Mouse (Mus musculus) ovary, postnatal 36 days (tissue): ENCODE measurements around the gene Tns1.
A peak's percentile ranks its signal among the peaks of the same experiment; 100 is the strongest.

Experiments
- DNase-seq: peaks from one replicate; pipeline ENCODE4 v3.0.0; 2022; ENCODE audit warnings: low spot score, mixed read lengths

The Tns1 gene

DNA sequence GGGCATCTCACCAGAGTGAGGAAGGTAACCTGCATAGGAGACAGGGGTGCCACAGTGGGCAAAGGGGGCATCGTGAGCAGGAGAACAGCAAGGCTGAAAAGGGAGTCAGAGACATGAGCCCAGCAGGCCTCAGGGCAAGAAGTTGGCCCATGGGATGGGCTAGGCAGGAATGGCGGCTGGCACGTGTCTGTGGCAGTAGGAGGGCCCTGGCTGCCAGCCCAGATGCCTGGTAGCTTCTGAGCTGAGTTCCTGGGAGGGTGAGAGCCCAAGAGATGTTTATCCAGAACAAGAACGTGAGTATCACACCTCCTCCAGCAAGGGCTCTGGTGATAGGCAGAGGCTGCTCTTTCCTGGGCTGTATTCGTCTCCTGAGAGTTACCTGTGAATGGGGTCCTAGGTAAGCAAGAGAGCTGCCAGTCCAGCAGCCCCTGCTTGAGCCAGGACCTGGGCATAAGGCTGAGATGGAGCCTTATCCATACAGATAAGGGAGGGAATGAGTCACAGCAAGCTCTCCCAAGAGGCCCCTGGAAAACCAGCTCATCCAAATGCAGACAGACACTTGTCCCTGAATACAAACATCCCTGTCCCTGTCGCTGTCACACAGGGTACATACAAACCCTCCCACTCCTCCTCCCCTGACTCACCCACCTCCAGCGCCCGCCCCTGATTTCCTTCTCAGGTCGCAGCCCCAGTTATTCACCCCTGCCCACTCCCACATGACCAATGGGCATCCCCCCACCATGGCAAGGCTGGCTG, 2.2 kb downstream of the Tns1 start:
- peak; percentile 77 for DNase-seq

DNA sequence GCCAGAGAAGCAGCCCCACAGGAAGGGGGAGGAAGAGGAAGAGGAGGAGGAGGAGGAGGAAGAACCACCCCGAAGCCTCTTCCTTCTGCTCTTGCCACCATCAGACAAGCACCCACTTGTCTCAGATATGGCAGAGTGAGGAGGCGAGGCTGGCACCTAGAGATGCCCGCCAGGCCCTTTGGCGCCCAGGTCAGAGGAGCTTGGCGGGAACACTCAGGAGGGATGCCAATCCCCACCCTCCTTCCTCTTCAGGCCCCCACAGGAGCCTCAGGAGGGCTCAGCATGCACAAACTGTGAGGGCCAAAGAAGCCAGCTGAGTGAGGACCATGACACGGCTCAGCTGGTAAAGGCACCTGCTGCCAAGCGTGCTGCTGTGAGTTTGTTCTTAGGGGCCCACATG, 3.1 kb downstream of the Tns1 start:
- DNase-seq: no peak

DNA sequence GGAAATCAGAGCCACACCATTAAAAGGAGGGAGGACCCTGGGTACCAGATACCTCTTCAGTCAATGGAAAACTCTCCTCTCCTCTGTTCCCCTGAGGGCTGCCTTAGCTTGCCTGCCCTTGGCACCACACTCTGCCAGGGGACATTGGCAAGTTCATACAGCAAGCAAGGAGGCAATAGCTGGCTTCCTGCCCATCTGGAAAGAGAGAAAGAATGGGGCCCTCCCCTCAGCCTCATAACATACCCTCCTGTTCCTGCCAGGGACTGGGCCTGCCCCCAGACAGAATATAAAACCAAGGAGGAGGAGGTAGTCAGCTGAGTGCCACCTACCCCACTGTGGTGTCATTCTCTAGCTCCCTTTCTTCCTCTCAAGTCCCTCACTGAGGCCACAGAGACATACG, 5.1 kb downstream of the Tns1 start:
- peak; percentile 44 for DNase-seq

DNA sequence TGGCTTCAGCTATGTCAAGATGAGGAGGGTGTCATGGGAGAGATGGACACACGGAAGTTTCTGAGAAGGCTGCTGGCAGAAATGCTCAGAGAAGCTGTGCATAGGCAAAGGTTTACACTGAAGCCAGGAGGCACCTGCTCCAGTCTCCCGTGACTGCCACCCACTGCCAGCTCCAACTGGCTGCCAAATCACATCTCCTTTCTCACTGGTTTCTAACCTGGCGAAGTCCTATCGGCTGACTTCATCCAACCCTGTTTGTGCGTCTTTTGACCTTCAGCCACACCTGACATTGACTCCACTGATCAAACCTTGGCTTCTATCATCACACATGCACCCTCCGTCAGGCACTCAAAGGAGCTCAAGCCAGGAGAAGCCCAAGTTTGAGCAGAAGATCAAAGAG, 6.4 kb downstream of the Tns1 start:
- DNase-seq: no peak

DNA sequence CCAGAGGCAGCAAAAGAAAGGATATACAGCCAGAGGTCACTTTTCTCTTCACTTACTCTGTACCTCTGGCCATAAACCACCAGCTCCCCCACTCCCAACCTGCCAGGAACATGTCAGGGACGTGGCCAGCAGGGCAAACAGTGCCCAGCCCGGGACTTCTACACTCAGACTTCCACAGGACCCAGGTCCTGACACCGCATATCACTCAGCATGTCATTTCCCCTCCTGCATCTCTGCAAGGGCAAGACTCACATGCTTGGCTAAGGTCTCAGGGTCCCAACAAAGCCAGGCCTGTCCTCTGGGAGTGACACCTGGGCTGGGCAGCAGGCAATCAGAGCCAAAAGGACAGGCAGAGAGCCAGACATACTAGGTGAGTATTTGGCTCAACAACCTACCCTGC, 11.2 kb downstream of the Tns1 start:
- DNase-seq: peak; percentile 9

DNA sequence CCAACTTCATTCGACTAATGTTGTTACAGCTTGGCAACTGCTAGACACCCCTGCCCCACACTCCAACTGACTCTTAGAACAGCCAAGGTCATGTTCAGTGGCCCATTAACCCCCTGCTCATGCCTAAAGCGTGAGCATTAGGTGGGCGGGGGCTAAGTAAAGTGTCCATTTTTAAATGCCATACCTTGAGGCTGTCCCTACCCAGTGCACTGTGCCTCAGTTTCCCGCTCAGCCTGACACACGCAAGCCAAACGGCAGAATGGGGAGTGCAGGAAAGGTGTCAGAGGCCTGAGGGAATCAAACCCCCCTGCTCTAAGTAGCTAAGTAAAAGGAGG, 12.6 kb downstream of the Tns1 start:
- no peak for DNase-seq

DNA sequence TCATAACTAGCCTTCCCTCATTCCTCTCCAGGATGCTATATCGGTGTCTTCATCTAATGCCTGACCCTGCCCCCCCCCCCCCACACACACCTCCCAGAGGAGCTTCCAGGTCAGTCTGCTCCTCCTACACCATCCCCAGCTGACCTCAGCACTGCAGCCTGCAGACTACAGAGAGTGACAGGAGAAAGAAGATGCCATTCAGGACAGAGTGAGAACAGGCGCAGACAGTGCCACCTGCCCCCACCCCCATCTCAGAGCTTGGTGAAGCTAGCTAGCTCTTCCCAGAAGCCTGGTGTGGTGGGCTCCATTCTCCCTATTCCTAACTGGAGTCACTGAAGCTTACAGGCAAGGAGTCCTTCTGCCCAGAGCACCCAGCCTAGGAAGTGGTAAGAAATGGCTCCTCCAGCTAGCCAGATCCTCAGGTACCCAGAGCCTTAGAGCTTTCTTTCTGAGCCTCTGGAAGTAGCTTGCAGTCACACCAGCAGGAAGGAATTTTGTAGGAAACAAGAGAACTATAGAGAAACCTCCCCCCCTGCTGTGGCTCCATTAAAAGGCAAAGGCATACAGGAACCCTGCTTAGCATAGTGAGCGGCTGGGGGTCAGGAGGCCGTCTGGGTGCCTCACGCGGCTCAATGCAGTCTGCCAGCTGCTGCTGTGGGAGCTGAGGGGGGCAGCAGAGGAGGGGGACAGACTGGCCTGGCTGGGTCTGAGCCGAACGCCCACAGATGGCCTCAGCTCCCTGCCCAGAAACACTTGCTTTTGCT, 13.1 kb downstream of the Tns1 start:
- peak; percentile 39 for DNase-seq

DNA sequence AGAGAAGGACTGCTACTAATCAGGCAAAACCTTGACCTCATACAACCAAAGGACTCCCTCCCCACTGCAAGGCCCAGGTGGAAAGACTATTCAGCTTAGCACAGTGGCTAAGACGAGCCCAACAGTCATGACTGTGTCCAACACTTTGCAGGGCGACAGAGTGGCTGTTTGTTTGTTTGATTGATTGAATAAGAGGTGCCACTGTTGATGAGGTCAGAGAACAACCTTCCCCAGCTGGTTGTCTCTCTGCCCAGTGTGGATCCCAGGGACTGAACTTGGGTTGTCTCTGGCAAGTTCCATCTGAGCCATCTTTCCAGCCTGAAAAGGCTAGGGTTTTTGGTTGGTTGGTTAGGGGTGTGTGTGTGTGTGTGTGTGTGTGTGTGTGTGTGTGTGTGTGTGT, 14.6 kb downstream of the Tns1 start:
- DNase-seq: no peak

DNA sequence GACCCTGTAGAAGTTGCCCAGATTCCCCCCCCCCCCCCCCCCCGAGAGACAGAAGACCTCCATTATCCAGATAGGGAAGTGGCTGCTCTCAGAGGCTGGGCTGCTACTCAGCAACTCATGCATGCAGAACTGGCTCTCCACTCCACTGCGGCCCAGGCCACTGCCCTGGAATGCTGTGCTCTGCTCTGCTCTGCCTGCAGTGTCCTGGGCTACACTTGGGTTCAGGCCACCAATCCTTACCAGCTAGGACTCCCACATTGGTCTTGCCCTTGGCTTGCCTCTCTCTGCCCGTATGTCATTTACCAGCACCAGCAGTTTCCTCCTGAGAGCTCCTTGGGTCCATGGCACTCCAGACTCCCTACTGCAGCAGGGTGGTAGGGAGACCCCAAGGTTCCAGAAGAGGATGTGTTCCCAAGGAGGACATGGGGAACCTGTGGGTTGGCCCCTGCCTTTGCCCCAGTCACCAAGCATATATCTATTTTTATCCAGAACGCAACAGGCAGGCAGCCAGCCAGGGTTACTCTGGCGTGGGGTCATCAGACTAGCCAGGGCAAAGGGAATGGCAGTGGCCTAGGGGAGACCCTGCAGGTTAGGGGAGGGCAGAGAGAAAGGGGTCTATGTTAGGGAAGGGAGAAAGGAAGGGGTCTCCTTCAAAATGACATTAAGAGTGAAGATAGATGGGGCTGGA, 16.2 kb downstream of the Tns1 start:
- no peak for DNase-seq

DNA sequence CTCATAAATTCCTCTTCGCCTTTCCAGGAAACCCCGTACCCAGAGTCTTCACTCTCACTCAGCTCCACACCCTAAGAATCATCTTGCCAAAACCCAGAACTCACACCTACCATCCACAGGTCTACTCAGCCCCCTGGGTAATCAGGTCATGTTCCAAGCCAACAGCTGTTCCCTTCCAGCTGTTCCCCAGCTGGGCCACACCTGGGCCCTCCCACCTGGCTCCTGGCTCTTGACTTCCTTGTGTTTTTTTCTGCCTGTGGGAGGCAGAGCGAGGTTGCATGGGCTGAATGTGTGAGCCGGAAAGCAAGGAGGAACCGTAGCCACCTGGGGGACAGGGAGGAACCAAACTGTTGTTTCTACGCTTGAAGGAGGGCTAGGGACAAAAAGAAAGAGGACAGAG, 18.0 kb downstream of the Tns1 start:
- no peak for DNase-seq

DNA sequence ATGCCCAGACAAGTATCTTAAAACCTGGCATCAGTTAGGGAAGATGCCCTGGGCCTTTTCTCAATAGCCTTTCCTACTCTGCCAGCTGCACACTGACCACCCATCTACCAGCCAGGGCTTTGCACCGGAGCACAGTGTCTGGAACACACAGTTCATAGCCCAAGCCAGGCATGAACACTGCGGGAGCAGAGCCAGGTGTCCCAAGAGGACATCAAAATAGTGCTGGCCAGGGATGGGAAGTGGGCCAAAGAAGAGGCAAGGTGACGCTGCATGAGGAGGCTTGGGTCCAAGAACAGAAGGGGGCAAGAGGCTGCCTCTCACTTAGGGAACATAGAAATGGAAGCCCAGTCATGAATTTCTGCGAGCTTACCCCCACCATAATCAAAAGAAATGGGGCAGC, 18.6 kb downstream of the Tns1 start:
- DNase-seq: peak; percentile 32

DNA sequence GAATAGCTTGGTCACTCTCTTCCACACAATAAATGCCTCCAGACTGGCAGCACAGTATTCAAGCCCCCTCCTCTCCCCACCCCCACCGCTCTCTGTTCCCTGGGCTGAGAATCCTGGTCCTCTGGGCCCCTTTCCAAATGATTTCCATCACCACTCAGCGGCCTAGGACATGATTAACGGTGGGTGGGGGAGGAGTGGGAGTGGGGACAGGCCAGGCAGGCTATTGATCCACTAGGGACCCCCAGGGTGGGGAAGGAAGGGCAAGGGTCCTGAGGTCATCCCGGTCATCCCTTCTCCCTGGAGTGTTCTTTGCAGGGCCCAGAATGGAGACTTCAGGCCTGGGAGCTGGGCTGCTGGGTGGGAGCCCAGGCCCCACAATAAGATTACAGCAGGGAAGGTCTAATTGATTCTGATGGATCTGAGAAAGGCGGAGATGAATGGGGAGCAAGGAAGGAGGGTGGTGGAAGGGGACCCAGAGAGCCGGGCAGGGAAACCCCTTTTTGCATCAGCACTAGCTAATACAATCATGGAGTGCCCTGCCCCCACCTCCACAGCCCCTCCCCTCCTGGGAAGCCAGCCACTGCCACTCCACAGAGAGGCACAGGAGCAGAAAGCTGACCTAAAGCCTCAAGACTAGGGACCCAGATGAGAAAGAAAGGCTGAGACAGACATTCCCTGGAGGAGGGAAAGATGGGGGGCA, 20.4 kb downstream of the Tns1 start:
- DNase-seq: peak; percentile 38

DNA sequence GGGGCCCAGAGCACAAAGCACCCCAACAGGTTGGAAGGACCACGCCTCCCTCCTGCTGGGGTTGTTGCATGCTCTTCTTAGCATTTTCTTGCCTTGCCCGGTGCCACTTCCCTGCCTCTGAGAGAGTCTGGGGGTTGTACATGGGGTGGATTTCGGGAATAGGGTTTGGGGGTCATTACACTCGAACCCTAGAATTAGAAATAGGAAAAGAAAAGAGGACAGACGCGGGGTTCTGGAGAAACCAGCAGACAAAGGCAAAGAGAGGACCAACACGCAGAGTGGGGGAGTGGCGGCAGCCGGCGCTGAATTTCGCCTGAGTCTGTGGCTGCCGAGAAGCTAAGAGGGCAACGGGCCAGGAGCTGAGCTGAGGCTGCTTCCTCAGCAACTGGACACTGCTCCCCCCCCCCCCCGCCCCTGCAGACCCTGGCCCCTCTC, 25.2 kb downstream of the Tns1 start:
- DNase-seq: peak; percentile 60

DNA sequence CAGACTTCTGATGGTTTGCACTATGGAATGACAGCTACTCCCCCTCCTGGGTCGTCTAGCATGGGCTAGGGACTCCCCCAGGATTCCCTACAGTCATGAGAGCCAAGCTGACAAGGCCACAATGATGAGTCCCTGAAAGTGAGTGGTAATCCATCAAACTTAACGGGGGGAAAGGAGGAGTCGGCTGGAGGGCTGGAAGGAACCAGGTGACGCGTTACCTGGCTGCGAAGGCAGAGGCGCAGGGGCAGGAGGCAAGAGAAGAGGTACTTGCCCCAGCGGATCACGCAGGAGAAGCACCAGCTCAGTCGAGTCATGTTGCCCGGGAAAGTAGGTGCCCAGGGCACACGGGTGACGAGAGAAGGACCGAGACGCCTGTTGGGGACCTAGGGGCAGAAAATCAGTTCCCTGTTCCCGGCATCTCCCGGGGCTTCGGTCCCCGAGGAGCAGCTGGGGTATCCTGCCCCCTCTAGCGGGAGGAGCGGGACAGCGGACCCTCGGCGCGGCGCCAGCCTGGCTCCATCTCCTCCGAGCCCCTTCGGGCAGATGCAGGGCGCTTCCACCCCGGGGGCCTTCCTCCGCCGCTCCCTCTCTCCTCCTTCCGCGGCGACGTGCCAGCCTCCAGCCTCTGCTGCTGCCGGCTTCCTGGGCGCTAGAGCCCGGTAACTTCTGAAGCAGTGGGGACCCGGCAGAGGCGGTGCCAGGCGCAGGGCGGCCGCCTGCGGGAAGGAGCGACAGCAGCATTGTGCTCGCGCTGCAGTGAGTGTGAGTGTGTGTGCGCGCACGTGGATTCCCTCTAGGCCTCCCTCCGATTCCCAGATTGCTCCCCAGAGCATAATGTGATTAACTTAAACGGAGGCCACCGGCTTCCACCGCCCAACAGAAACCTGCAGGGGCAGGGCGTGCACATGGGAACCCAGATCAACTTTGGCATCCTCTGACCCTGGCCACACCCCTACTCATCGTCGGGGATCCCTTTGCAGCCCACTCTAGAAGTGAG, 25.9 kb downstream of the Tns1 start:
- peak; percentile 70 for DNase-seq

DNA sequence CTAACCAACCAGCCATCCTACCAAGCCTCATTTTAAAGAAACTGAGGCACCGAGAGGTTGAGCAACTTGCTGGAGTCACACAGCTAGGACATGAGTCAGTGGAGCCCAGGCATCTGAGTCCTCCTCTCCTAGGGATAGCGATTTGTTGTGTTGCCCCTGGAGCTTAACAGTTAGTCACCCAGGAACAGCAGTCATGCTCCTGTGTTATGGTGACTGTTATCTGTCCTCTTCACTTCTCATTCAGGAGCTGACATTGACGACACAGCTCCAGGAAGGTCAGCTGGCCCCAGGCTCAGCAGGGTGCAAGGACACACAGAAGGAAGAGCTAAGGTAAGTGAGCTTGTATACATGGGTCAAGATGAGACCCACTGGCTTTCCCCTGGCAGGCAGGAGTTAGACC, 28.5 kb downstream of the Tns1 start:
- no peak for DNase-seq

DNA sequence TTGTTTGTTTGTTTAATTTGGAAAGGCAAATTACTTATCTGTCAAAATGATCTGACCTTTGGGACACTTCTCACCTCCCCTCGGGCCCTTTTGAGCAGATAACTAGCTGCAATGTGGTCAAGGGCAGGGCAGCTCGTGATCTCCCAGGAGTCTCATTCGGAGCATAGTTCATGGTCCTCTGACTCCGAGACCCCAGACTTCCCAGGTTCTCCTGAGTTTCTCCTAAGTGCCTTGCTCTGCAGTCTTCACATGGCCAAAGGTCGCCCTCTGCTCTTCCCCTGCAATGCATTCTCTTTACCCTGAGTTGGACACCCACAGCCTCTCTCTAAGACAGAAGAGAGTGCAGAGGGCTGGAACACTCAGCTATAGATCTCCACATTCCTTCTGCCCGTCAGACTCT, 29.0 kb downstream of the Tns1 start:
- DNase-seq: no peak

DNA sequence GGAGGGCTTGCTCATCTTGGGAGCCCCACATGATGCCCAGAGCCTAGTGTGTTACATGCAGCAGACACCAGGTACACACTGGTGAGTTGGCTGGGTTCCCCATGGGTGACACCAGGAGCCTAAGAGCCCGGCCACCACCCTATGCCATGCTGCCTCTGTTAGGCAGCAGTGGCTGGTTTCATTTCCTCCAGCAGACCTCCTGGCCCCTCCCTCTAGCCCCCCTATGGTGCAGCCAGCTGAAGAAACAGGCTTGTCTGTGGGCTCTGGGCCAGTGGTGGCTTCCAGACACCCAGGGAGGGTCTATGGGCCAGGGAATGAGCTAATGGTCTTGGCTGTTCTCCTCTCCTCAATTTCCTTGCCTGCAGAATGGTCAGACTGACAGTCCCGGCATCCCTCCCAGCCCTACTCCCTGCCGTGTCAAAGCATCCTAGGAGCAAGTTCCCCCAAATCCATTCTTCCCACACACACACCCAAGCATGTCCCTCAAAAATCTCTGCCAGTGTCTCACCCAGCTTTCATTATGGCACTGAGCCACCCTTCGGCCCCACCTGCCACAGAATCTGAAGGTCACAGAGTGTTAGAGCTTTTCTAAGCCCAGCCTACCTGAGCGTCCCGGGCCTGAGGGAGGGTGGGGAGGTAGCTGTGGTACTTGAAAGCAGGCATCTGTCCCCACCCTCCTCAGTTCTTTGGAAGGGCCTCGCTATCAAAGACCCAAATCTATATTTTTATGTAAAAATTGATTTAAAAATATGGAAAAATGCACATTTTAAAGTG, 29.6 kb downstream of the Tns1 start:
- no peak for DNase-seq

DNA sequence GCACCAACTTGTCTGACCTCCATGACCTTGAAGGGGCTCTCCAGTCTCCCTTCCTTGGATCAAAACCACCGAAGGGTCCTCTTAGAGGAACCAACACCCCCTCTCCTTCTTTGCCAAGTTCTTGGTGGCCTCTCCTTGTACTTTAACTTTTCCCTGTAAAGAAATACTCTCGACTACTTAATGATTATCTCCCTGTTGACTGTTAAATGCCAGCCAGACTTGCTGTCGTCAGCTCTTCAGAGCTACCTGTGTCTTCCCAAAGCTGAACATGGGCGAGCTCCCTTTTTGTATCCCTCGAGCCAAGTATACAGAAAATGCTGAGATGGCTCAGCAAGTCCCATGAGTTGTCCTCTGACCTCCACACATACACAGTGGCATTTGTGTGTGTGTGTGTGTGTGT, 30.8 kb downstream of the Tns1 start:
- DNase-seq: no peak

DNA sequence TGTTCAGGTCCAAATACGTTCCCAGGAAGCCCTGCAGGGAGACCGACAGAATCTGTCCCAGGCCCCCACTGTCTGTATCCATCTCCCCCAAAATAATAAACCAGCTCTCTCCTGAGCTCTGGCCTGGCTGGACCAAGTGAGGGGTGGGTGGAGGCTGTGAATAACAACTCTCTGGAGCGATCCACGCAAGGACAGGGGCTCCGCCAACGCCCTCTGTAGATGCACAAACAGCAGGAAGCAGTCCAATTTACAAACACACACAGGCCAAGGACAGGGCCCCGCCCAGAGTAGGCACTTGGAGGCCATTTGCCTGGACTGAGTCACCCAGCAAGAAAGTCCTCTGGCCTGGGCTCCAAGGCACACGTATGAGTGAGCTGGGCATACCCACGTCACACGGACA, 32.0 kb downstream of the Tns1 start:
- DNase-seq: peak; percentile 65

DNA sequence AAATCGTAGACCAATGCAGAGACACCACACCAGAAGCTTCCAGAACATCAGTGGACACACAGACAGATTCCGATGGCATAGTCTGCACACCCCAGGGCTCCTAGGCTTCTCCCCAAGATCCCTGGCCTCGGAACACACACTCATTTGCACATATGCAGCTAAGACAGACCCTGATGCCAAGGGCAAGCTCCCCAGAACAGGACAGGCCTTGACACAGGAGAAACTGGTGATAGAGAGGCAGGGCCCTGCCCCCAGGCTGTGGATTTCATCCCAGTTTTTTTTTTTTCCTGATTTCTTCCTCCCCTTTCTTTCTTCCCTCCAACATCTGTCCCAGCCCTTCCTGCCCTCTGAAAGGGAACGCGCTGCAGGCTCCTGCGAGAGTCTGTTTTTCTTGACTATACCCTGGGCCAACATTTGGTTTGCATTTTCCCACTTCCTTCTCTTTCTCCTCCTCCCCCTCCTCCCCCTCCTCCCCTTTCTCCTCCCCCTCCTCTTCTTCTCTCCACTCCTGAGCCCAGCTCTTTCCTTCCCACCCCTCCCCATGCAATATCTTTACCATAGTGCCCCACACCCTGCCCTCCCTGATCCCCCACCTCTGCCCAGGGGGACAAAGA, 32.5 kb downstream of the Tns1 start:
- peak; percentile 39 for DNase-seq
